Mouse (Mus musculus): ENCODE data around the gene Hao2. TPM values are rescaled to one million over a fixed set of nuclear protein-coding genes. Genes with fewer than 3 reads are reported as not detected.
A peak's percentile ranks its signal among the peaks of the same experiment; 100 is the strongest.

Hao2 gene
- polyA plus RNA-seq, 1 experiment from 2014 or later = 0.49 TPM

GRCm38 (mm10) chr3:98880831-98881230 lies 12.2 kb downstream of the Hao2 start:
- Histone ChIP-seq H3K9me3 (ENCODE audit: control insufficient read depth, low read length) (no peaks in the 10 kb centered on the region), H3K27ac (ENCODE audit: low read depth, low read length) (no peak overlapping the region), H3K27me3 (replicated peaks; ENCODE audit: control insufficient read depth, insufficient read depth, low read length) (no peaks in the 10 kb centered on the region), H3K4me2 (no peak overlapping the region), H3K4me1 (replicated peaks; ENCODE audit: control insufficient read depth, insufficient read depth, low read length) (no peaks in the 10 kb centered on the region), H3K4me3 (ENCODE audit: low read depth, low read length) (no peak overlapping the region), H3K36me3 (ENCODE audit: control insufficient read depth, insufficient read depth, low read length) (no peaks in the 10 kb centered on the region), H3K9ac (ENCODE audit: low read depth, low read length) (no peak overlapping the region)
- no peak for ATAC-seq (replicated peaks; ENCODE audit: low FRiP score)
- no peak for DNase-seq (ENCODE audit: low spot score)
- WGBS = 84% methylated on average over 2 of the region's 2 CpGs

- H3K36me3 ChIP-seq (ENCODE audit: control insufficient read depth, insufficient read depth, low read length) = no peaks in the 10 kb centered on the region
- no peaks in the 10 kb centered on the region for H3K9me3 ChIP-seq (ENCODE audit: control insufficient read depth, low read length)
- H3K4me1 ChIP-seq (replicated peaks; ENCODE audit: control insufficient read depth, insufficient read depth, low read length) = no peaks in the 10 kb centered on the region
- ATAC-seq (replicated peaks; ENCODE audit: low FRiP score) (no peak), DNase-seq (ENCODE audit: low spot score) (no peak)
- H3K27me3 ChIP-seq (replicated peaks; ENCODE audit: control insufficient read depth, insufficient read depth, low read length) = no peaks in the 10 kb centered on the region
- 76% methylated on average over 6 of the region's 6 CpGs for WGBS
- no peak overlapping the region for H3K4me2 ChIP-seq
- H3K9ac ChIP-seq (ENCODE audit: low read depth, low read length) = no peak overlapping the region
- no peak overlapping the region for H3K27ac ChIP-seq (ENCODE audit: low read depth, low read length)
- no peak overlapping the region for H3K4me3 ChIP-seq (ENCODE audit: low read depth, low read length)
Measured at GRCm38 (mm10) chr3:98880216-98880615, 12.8 kb downstream of the Hao2 start.

GRCm38 (mm10) chr3:98868219-98868618 lies 24.8 kb downstream of the Hao2 start:
- H3K9me3 ChIP-seq (ENCODE audit: control insufficient read depth, low read length) = no peaks in the 10 kb centered on the region
- H3K4me2 ChIP-seq = no peak overlapping the region
- H3K27ac ChIP-seq (ENCODE audit: low read depth, low read length) = no peak overlapping the region
- H3K4me1 ChIP-seq (replicated peaks; ENCODE audit: control insufficient read depth, insufficient read depth, low read length) = no peaks in the 10 kb centered on the region
- no peak overlapping the region for H3K9ac ChIP-seq (ENCODE audit: low read depth, low read length)
- no peak for ATAC-seq (replicated peaks; ENCODE audit: low FRiP score)
- no peak overlapping the region for H3K4me3 ChIP-seq (ENCODE audit: low read depth, low read length)
- 78% methylated on average over 2 of the region's 2 CpGs for WGBS
- no peaks in the 10 kb centered on the region for H3K27me3 ChIP-seq (replicated peaks; ENCODE audit: control insufficient read depth, insufficient read depth, low read length)
- no peaks in the 10 kb centered on the region for H3K36me3 ChIP-seq (ENCODE audit: control insufficient read depth, insufficient read depth, low read length)
- DNase-seq (ENCODE audit: low spot score) = no peak

- ATAC-seq (replicated peaks; ENCODE audit: low FRiP score) (no peak), DNase-seq (ENCODE audit: low spot score) (no peak)
- no peaks in the 10 kb centered on the region for H3K27me3 ChIP-seq (replicated peaks; ENCODE audit: control insufficient read depth, insufficient read depth, low read length)
- H3K4me3 ChIP-seq (ENCODE audit: low read depth, low read length) = no peak overlapping the region
- no peaks in the 10 kb centered on the region for H3K9me3 ChIP-seq (ENCODE audit: control insufficient read depth, low read length)
- no peaks in the 10 kb centered on the region for H3K4me1 ChIP-seq (replicated peaks; ENCODE audit: control insufficient read depth, insufficient read depth, low read length)
- WGBS = 79% methylated on average over 1 of the region's 1 CpGs
- no peak overlapping the region for H3K27ac ChIP-seq (ENCODE audit: low read depth, low read length)
- H3K4me2 ChIP-seq = no peak overlapping the region
- no peaks in the 10 kb centered on the region for H3K36me3 ChIP-seq (ENCODE audit: control insufficient read depth, insufficient read depth, low read length)
- no peak overlapping the region for H3K9ac ChIP-seq (ENCODE audit: low read depth, low read length)
Measured at GRCm38 (mm10) chr3:98862800-98863199, 30.2 kb downstream of the Hao2 start.

- H3K4me1 ChIP-seq (replicated peaks; ENCODE audit: control insufficient read depth, insufficient read depth, low read length) = peaks cover 7% of the 10 kb centered on the region
- peak within 1 kb of the TSS; percentile 21; the same call in 1 of the 2 replicates for H3K27ac ChIP-seq (ENCODE audit: low read depth, low read length)
- H3K4me3 ChIP-seq (ENCODE audit: low read depth, low read length) = no peak within 1 kb of the TSS
- WGBS = 83% methylated on average over 3 of the region's 3 CpGs
- no peak for ATAC-seq (replicated peaks; ENCODE audit: low FRiP score)
- no peak within 1 kb of the TSS for H3K9ac ChIP-seq (ENCODE audit: low read depth, low read length)
- no peaks in the 10 kb centered on the region for H3K9me3 ChIP-seq (ENCODE audit: control insufficient read depth, low read length)
- no peaks in the 10 kb centered on the region for H3K27me3 ChIP-seq (replicated peaks; ENCODE audit: control insufficient read depth, insufficient read depth, low read length)
- H3K36me3 ChIP-seq (ENCODE audit: control insufficient read depth, insufficient read depth, low read length) = no peaks in the 10 kb centered on the region
- no peak for DNase-seq (ENCODE audit: low spot score)
- H3K4me2 ChIP-seq = peak within 1 kb of the TSS; percentile 1; the same call in 1 of the 2 replicates
Measured at GRCm38 (mm10) chr3:98859576-98859975, 33.5 kb downstream of the Hao2 start, which contains the start of gene Hsd3b1. TSS of gene Hsd3b1 (minus strand) at chr3:98859794.

- Histone ChIP-seq H3K27ac (ENCODE audit: low read depth, low read length) (peak overlapping the region; percentile 48), H3K4me1 (replicated peaks; ENCODE audit: control insufficient read depth, insufficient read depth, low read length) (peaks cover 11% of the 10 kb centered on the region), H3K27me3 (replicated peaks; ENCODE audit: control insufficient read depth, insufficient read depth, low read length) (no peaks in the 10 kb centered on the region), H3K36me3 (ENCODE audit: control insufficient read depth, insufficient read depth, low read length) (no peaks in the 10 kb centered on the region), H3K4me2 (peak overlapping the region; percentile 20; the same call in 1 of the 2 replicates), H3K9ac (ENCODE audit: low read depth, low read length) (no peak overlapping the region), H3K4me3 (ENCODE audit: low read depth, low read length) (no peak overlapping the region), H3K9me3 (ENCODE audit: control insufficient read depth, low read length) (no peaks in the 10 kb centered on the region)
- DNase-seq (ENCODE audit: low spot score) (no peak), ATAC-seq (replicated peaks; ENCODE audit: low FRiP score) (no peak)
- WGBS = 34% methylated on average over 2 of the region's 2 CpGs
Measured at GRCm38 (mm10) chr3:98858051-98858450, 35.0 kb downstream of the Hao2 start.

- DNase-seq (ENCODE audit: low spot score) (no peak), ATAC-seq (replicated peaks; ENCODE audit: low FRiP score) (peak; percentile 84)
- 13% methylated on average over 1 of the region's 1 CpGs for WGBS
- no peaks in the 10 kb centered on the region for H3K27me3 ChIP-seq (replicated peaks; ENCODE audit: control insufficient read depth, insufficient read depth, low read length)
- no peak overlapping the region for H3K9ac ChIP-seq (ENCODE audit: low read depth, low read length)
- H3K36me3 ChIP-seq (ENCODE audit: control insufficient read depth, insufficient read depth, low read length) = no peaks in the 10 kb centered on the region
- H3K4me2 ChIP-seq = peak overlapping the region; percentile 33; the same call in 1 of the 2 replicates
- peaks cover 11% of the 10 kb centered on the region for H3K4me1 ChIP-seq (replicated peaks; ENCODE audit: control insufficient read depth, insufficient read depth, low read length)
- H3K27ac ChIP-seq (ENCODE audit: low read depth, low read length) = peak overlapping the region; percentile 68
- no peak overlapping the region for H3K4me3 ChIP-seq (ENCODE audit: low read depth, low read length)
- H3K9me3 ChIP-seq (ENCODE audit: control insufficient read depth, low read length) = no peaks in the 10 kb centered on the region
Measured at GRCm38 (mm10) chr3:98856892-98857291, 36.1 kb downstream of the Hao2 start.

- Histone ChIP-seq H3K36me3 (ENCODE audit: control insufficient read depth, insufficient read depth, low read length) (no peaks in the 10 kb centered on the region), H3K4me3 (ENCODE audit: low read depth, low read length) (no peak overlapping the region), H3K27ac (ENCODE audit: low read depth, low read length) (peak overlapping the region; percentile 67), H3K9ac (ENCODE audit: low read depth, low read length) (0 out of 2 replicates have a peak overlapping the region, but pooled peaks have one; percentile 14), H3K27me3 (replicated peaks; ENCODE audit: control insufficient read depth, insufficient read depth, low read length) (no peaks in the 10 kb centered on the region), H3K4me1 (replicated peaks; ENCODE audit: control insufficient read depth, insufficient read depth, low read length) (peaks cover 11% of the 10 kb centered on the region), H3K4me2 (peak overlapping the region; percentile 38), H3K9me3 (ENCODE audit: control insufficient read depth, low read length) (no peaks in the 10 kb centered on the region)
- 41% methylated on average over 3 of the region's 3 CpGs for WGBS
- DNase-seq (ENCODE audit: low spot score) = peak; percentile 32
- peak; percentile 93 for ATAC-seq (replicated peaks; ENCODE audit: low FRiP score)
Measured at GRCm38 (mm10) chr3:98855160-98855559, 37.9 kb downstream of the Hao2 start.

- ATAC-seq (replicated peaks; ENCODE audit: low FRiP score) (no peak), DNase-seq (ENCODE audit: low spot score) (no peak)
- Histone ChIP-seq H3K27me3 (replicated peaks; ENCODE audit: control insufficient read depth, insufficient read depth, low read length) (no peaks in the 10 kb centered on the region), H3K9me3 (ENCODE audit: control insufficient read depth, low read length) (no peaks in the 10 kb centered on the region), H3K36me3 (ENCODE audit: control insufficient read depth, insufficient read depth, low read length) (no peaks in the 10 kb centered on the region), H3K27ac (ENCODE audit: low read depth, low read length) (no peak overlapping the region), H3K4me2 (no peak overlapping the region), H3K4me3 (ENCODE audit: low read depth, low read length) (no peak overlapping the region), H3K4me1 (replicated peaks; ENCODE audit: control insufficient read depth, insufficient read depth, low read length) (peaks cover 11% of the 10 kb centered on the region), H3K9ac (ENCODE audit: low read depth, low read length) (no peak overlapping the region)
- 33% methylated on average over 1 of the region's 1 CpGs for whole genome bisulfite sequencing
Measured at GRCm38 (mm10) chr3:98853685-98854084, 39.4 kb downstream of the Hao2 start.
